Mouse (Mus musculus) neutrophil, adult 5-6 weeks (primary cell): ENCODE measurements around the gene Tmem184b. TPM values are rescaled to one million over a fixed set of nuclear protein-coding genes. Genes with fewer than 3 reads are reported as not detected.

Source experiments
- ATAC-seq: fragments of 151-379, 151-347 bp; 2 replicates; pipeline ENCODE4 v1.8.0; 2017; ENCODE audit warnings: mild to moderate bottlenecking, moderate TSS enrichment; ENCODE audit not compliant: insufficient number of reproducible peaks, poor library complexity, low FRiP score, severe bottlenecking; ENCODE audit errors: extremely low read depth
- total RNA-seq: library from RNA; stranded (forward); fragments of 200-1000 nt; gene quantifications from 2 replicates; pipeline ENCODE4 v1.2.3, GENCODE M21; 2017

The Tmem184b gene
- 22.8 and 29.3 TPM in 2 replicates for total RNA-seq

DNA sequence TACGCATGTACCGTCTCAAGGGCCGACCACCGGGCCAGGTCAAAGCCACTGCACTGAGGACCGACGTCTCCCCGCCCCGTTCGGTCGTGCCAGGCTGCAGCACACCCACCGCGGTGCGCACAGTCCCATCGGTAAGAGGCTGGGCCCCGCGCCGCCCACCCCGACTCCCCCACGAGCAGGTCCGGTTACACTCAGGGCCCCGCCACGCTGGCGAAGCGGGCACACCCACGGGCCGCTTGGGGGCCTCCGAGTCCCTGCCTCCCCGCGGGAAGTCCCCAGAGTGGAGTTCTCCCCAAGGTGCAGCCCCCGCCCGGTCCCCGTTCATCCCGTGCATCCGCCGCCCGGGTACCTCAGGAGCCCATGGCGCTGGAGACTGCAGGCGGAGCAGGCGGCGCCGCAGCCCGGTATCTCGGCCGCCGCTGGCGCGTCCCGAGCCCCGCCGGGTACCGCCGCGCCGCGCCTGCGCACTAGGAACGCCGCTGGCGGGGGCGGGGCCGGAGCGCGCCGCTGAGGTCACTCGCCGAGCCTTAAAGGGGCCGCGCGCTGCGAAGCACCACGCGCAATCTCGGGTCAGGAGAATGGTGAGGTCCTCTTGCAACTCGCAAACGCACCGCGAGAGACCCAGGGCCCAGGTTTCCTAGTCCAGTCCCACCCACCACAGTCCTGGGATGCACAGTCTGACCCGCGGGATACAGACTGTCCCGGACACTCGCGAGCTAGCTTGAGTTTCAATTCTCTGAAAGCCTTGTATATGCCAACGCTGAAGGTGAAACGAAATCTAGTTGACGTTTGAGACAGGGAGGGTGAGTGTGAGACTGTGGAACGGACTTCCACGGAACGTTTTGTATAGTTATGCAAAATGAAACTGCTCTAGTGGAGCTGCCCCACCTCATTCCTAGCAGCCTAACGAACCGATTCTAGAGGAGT lies at the start of gene Tmem184b:
Gene Tmem184b, minus strand, starts transcription at position 734 of the 927 bp plus-strand sequence.
- ATAC-seq = peak; percentile 57

- ATAC-seq = no peak
Measured at GRCm38 (mm10) chr15:79448041-79448440, 44.7 kb upstream of the Tmem184b start.

GRCm38 (mm10) chr15:79445786-79446654 lies 42.7 kb upstream of the Tmem184b start:
- peak; percentile 37 for ATAC-seq

DNA sequence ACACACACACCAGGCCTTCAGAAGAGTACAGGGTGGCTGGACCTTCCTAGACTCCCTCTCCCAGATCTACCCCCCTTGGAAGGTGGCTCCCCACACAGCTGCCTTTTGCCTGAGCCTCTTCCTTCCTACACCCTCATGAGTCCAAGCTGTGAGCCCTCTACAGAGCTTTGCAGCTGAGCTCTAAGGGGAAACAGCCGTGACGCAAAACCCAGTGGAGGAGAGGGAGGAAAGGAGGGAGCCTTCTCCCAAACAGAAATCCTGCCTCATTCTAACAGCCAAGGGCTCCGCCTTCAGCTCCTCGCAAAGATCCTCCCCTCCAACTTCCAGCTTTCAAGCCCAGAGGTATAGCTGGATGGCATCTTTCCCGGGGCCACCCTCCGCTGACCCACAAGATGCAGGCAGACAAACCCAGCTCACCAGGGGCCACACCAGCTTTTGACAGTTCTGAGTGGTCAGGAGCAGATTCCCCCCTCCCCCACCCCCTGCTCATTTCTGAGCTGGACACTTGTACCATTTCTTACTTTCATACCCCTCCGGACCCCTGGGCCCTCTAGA lies 40.6 kb upstream of the Tmem184b start:
- ATAC-seq = no peak

- no peak for ATAC-seq
Measured at GRCm38 (mm10) chr15:79442961-79443518, 39.7 kb upstream of the Tmem184b start.

GRCm38 (mm10) chr15:79442257-79442611 lies 38.9 kb upstream of the Tmem184b start:
- ATAC-seq = no peak

GRCm38 (mm10) chr15:79441331-79442256 lies 38.2 kb upstream of the Tmem184b start:
- peak; percentile 36; the same call in 1 of the 2 replicates for ATAC-seq

DNA sequence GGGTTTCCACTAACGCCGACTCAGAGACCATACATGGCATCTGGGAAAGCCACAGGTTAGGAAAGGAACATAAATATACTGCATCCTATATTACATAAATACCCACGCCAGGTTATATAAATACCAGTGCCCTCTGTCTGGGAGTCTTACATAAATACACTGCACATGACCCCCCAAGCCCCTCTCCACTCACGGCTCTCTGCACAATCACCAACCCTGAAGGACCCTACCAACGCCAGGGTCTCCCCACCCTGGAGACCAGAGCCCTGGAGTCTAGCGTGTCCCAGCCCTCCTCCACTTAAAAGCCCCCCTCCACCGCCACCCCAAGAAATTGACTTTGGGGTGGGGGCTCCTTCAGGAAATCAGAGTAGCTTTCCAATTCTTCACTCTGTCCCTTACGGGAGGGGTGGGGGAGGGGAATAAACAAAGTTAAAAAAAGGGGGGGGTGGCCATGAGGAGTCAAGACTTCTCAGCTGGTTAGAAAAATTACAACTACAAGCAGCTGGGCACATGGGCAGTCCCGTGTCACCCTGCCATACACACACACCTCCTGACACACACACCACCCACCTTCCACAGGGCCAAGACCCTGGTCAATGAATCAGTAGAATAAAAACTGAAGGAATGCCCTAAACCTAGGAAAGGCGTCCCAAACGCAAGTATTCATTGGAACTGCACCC lies 37.4 kb upstream of the Tmem184b start:
- ATAC-seq = no peak

GRCm38 (mm10) chr15:79440223-79440622 lies 36.9 kb upstream of the Tmem184b start:
- ATAC-seq = no peak

- no peak for ATAC-seq
Measured at GRCm38 (mm10) chr15:79439386-79439785, 36.0 kb upstream of the Tmem184b start.

DNA sequence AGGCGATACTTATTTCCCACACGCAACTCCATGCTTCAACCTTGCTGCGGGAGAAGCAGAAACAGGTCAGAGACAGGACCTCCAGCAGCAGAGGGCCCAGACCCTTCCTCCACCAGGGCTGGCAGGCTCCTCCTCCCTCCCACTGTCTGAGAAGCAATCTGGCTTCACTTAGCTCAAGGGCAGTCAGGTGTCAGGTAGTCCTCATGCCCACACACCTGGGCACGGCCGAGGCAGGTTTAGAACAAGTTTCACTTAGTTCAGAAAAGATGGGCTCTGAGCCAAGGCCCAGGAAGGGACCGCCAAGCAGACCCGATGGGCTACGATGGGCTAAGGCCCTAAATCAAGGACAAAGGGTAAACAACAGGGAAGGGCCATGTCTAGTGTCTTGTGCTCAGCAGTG lies 35.4 kb upstream of the Tmem184b start:
- ATAC-seq = no peak

- no peak for ATAC-seq
Measured at GRCm38 (mm10) chr15:79438209-79438810, 34.9 kb upstream of the Tmem184b start.

- ATAC-seq = no peak
Measured at GRCm38 (mm10) chr15:79437541-79438208, 34.3 kb upstream of the Tmem184b start.

- ATAC-seq = no peak
Measured at GRCm38 (mm10) chr15:79436481-79436921, 33.1 kb upstream of the Tmem184b start.

DNA sequence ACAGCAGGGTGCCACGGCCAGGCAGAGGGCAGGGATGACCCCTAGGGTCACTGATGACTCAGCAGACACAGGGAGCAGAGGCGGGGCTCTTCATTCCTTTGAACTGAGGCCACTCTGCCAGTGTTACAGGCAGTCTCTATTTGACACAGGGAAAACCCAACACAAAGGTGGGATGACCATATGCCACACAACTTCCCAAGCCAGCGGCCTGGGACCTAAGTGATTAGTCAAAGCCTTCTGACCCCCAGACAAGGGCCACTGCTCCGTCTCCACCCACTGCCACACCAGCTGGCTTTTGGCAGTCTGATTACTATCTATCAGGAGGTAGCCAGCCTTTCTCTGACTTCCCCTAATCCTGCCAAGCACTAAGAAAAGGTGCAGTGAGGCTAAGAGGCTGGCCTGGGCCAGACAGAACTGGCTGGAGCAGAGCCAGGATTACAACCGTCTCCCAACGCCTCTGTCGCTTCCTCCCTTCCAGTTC lies 31.9 kb upstream of the Tmem184b start:
- ATAC-seq = no peak

GRCm38 (mm10) chr15:79432892-79433291 lies 29.5 kb upstream of the Tmem184b start:
- ATAC-seq = peak; percentile 27

DNA sequence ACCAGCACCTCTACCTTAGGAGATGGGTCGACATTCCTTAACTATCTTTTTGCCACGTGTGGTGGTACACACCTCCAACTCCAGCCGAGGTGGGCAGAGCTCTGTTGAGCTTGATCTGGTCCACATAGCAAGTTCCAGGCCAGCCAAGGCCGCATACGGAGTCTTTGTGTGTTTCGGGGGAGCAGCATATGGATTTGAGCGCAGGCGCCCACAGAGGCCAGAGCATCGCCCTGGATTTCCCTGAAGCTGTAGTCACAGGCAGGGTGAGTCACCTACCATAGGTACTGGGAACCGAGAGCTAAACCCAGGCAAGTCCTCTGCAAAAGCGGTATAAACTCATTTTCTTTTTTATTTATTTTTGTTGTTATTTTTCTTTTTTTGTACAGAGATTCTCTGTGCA lies 29.0 kb upstream of the Tmem184b start:
- no peak for ATAC-seq
